Mouse (Mus musculus) thymus, postnatal 4 days (tissue): ENCODE data around the gene Ccsap.
A peak's percentile ranks its signal among the peaks of the same experiment; 100 is the strongest.

Source experiments
- DNase-seq: peaks from one replicate; pipeline ENCODE4 v3.0.0; 2021

The Ccsap gene

GRCm38 (mm10) chr8:123859648-123860259 lies at the start of gene Ccsap:
TSS of gene Ccsap (minus strand) at chr8:123860209.
- DNase-seq: peak; percentile 82

- no peak for DNase-seq
Observed at GRCm38 (mm10) chr8:123907604-123908003, 47.6 kb upstream of the Ccsap start.

GRCm38 (mm10) chr8:123902653-123903052 lies 42.6 kb upstream of the Ccsap start:
- no peak for DNase-seq

GRCm38 (mm10) chr8:123899366-123899765 lies 39.4 kb upstream of the Ccsap start:
- DNase-seq: no peak

GRCm38 (mm10) chr8:123898576-123898975 lies 38.6 kb upstream of the Ccsap start:
- DNase-seq: no peak

GRCm38 (mm10) chr8:123896774-123897173 lies 36.8 kb upstream of the Ccsap start:
- DNase-seq: no peak

GRCm38 (mm10) chr8:123896366-123896761 lies 36.4 kb upstream of the Ccsap start:
- DNase-seq: no peak

- DNase-seq: no peak
Observed at GRCm38 (mm10) chr8:123895680-123896365, 35.8 kb upstream of the Ccsap start.

GRCm38 (mm10) chr8:123895230-123895629 lies 35.2 kb upstream of the Ccsap start:
- no peak for DNase-seq

GRCm38 (mm10) chr8:123894502-123895097 lies 34.6 kb upstream of the Ccsap start, which contains the start of gene Acta1:
TSS of gene Acta1 (minus strand) at chr8:123894751.
- no peak for DNase-seq

- DNase-seq: no peak
Observed at GRCm38 (mm10) chr8:123893413-123893812, 33.4 kb upstream of the Ccsap start.

GRCm38 (mm10) chr8:123892586-123893155 lies 32.7 kb upstream of the Ccsap start:
- DNase-seq: no peak

GRCm38 (mm10) chr8:123891883-123892585 lies 32.0 kb upstream of the Ccsap start:
- peak; percentile 15 for DNase-seq

GRCm38 (mm10) chr8:123891271-123891670 lies 31.3 kb upstream of the Ccsap start:
- peak; percentile 28 for DNase-seq

GRCm38 (mm10) chr8:123889797-123890196 lies 29.8 kb upstream of the Ccsap start:
- no peak for DNase-seq

- no peak for DNase-seq
Observed at GRCm38 (mm10) chr8:123887956-123888355, 27.9 kb upstream of the Ccsap start.

- DNase-seq: no peak
Observed at GRCm38 (mm10) chr8:123887163-123887562, 27.2 kb upstream of the Ccsap start.

- DNase-seq: no peak
Observed at GRCm38 (mm10) chr8:123884721-123885565, 24.9 kb upstream of the Ccsap start.

- no peak for DNase-seq
Observed at GRCm38 (mm10) chr8:123883094-123883493, 23.1 kb upstream of the Ccsap start.

- no peak for DNase-seq
Observed at GRCm38 (mm10) chr8:123882412-123882811, 22.4 kb upstream of the Ccsap start.

GRCm38 (mm10) chr8:123880821-123881350 lies 20.9 kb upstream of the Ccsap start:
- no peak for DNase-seq

- DNase-seq: no peak
Observed at GRCm38 (mm10) chr8:123880271-123880670, 20.3 kb upstream of the Ccsap start.
